26 mouse cellular contexts compared by ENCODE assay signal in the genomic region with DNA sequence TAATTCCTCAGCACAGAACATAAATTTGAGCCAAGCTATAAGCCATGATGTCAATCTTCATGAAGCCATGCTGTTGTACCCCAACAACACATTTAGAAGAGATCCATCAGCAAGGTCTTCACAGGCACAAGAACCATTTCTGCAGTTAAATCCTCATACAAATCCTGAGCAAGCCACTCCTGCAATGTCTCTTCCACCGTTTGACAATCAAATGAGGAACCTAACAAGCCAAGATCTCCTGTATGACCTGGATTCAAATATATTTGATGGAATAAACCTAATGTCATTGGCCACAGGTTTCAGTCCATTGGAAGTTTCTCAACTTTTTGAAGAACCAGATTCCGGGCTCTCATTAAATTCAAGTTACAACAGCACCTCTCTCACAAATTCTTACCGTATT. TPM values are rescaled to one million over a fixed set of nuclear protein-coding genes. Genes with fewer than 3 reads are reported as not detected.
DNase-seq lines count a peak whose midpoint lies in the region; ATAC-seq and TF ChIP-seq lines count a peak whose summit lies in the region.
"Had no signal": no experiment of that assay in that cellular context is flagged by ENCODE, and none has a peak within 500 bp of the region (broad histone marks: within the 10 kb centered on the region; RNA-seq: fewer than 3 reads in every experiment).

No protein-coding gene starts in this region.

- intact Hi-C loops in heart, adult 2 months (cut with DNase I), result no loop called here

- H3K79me2 ChIP-seq in heart, adult 2 months (replicated peaks; ENCODE audit: control insufficient read depth, insufficient read depth, low read length), result no peaks in the 10 kb centered on the region
- peaks cover 4% of the 10 kb centered on the region for H3K79me2 ChIP-seq in myocyte (ENCODE audit: control insufficient read depth, insufficient read depth)

- no peak overlapping the region for H3K4me2 ChIP-seq in heart, embryonic 11.5 days
- no peak overlapping the region for H3K4me2 ChIP-seq in myocyte (ENCODE audit: low read depth)
- H3K4me2 ChIP-seq in intestine, embryonic 16.5 days (ENCODE audit: low read depth, low read length), result no peak overlapping the region
- H3K4me2 ChIP-seq: embryonic facial prominence, embryonic 15.5 days; forebrain, embryonic 12.5 days; heart, embryonic 15.5 days; hindbrain, embryonic 13.5 days; intestine, embryonic 15.5 days had no signal

- H3K4me1 ChIP-seq in heart, adult 2 months (ENCODE audit: control insufficient read depth, insufficient read depth, low read length), result no peaks in the 10 kb centered on the region
- H3K4me1 ChIP-seq in heart, embryonic 11.5 days (ENCODE audit: control insufficient read depth, insufficient read depth, low read length), result no peaks in the 10 kb centered on the region
- no peaks in the 10 kb centered on the region for H3K4me1 ChIP-seq in embryonic fibroblast, embryonic 13.5 days (ENCODE audit: control insufficient read depth, insufficient read depth, low read length)
- H3K4me1 ChIP-seq in intestine, embryonic 16.5 days (ENCODE audit: control insufficient read depth, insufficient read depth, low read length), result no peaks in the 10 kb centered on the region
- H3K4me1 ChIP-seq: embryonic facial prominence, embryonic 15.5 days; forebrain, embryonic 12.5 days; heart, embryonic 15.5 days; intestine, embryonic 15.5 days had no signal

- ATAC-seq in heart, embryonic 11.5 days (replicated peaks; ENCODE audit: insufficient number of reproducible peaks, low FRiP score, low TSS enrichment), result no peak
- ATAC-seq in intestine, embryonic 16.5 days, result no peak
- ATAC-seq: CD4-positive, CD25-positive, alpha-beta regulatory T cell, adult 4 months; forebrain, embryonic 16.5 days; hindbrain, postnatal 0 days; intestine, embryonic 15.5 days; Patski had no signal

- no peaks in the 10 kb centered on the region for H3K27me3 ChIP-seq in heart, adult 2 months (ENCODE audit: control insufficient read depth, insufficient read depth, low read length)
- H3K27me3 ChIP-seq in heart, embryonic 11.5 days (ENCODE audit: control insufficient read depth, insufficient read depth, low read length), result no peaks in the 10 kb centered on the region
- H3K27me3 ChIP-seq in myocyte (ENCODE audit: control insufficient read depth, insufficient read depth, insufficient read length), result no peaks in the 10 kb centered on the region
- H3K27me3 ChIP-seq in intestine, embryonic 16.5 days (replicated peaks; ENCODE audit: control insufficient read depth, insufficient read depth, low read length), result no peaks in the 10 kb centered on the region
- H3K27me3 ChIP-seq: embryonic facial prominence, embryonic 15.5 days; forebrain, embryonic 12.5 days; heart, embryonic 15.5 days; hindbrain, embryonic 13.5 days; intestine, embryonic 15.5 days; Patski had no signal

- H3ac ChIP-seq in myocyte (ENCODE audit: control insufficient read depth, insufficient read length), result no peak overlapping the region

- H3K9me3 ChIP-seq in heart, embryonic 11.5 days (replicated peaks; ENCODE audit: control insufficient read depth, low read length), result no peaks in the 10 kb centered on the region
- H3K9me3 ChIP-seq in intestine, embryonic 16.5 days (ENCODE audit: control insufficient read depth, low read length), result no peaks in the 10 kb centered on the region
- H3K9me3 ChIP-seq: embryonic facial prominence, embryonic 15.5 days; forebrain, embryonic 12.5 days; G1E; heart, embryonic 10.5 days; heart, embryonic 15.5 days; hindbrain, embryonic 13.5 days; intestine, embryonic 15.5 days had no signal

- peaks cover 28% of the 10 kb centered on the region for H3K36me3 ChIP-seq in heart, adult 2 months (ENCODE audit: control insufficient read depth, insufficient read depth, low read length)
- peaks cover 17% of the 10 kb centered on the region for H3K36me3 ChIP-seq in heart, embryonic 11.5 days (ENCODE audit: control insufficient read depth, insufficient read depth, low read length)
- H3K36me3 ChIP-seq in myocyte (ENCODE audit: control insufficient read depth, insufficient read depth), result peaks cover 38% of the 10 kb centered on the region
- peaks cover 13% of the 10 kb centered on the region; the same call in 1 of the 2 replicates for H3K36me3 ChIP-seq in intestine, embryonic 16.5 days (ENCODE audit: control insufficient read depth, insufficient read depth, low read length)

- H3K27ac ChIP-seq in heart, adult 2 months, result no peak overlapping the region
- H3K27ac ChIP-seq in heart, embryonic 11.5 days (ENCODE audit: low read depth, low read length), result no peak overlapping the region
- H3K27ac ChIP-seq in embryonic fibroblast, embryonic 13.5 days (ENCODE audit: insufficient read depth, low read length), result no peak overlapping the region
- no peak overlapping the region for H3K27ac ChIP-seq in intestine, embryonic 16.5 days (ENCODE audit: low read length)
- H3K27ac ChIP-seq: embryonic facial prominence, embryonic 15.5 days; forebrain, embryonic 12.5 days; heart, embryonic 10.5 days; heart, embryonic 15.5 days; hindbrain, postnatal 0 days; intestine, embryonic 15.5 days had no signal

- WGBS in heart, adult 2 months, result 69% methylated on average over 3 of the region's 3 CpGs
- 76% methylated on average over 3 of the region's 3 CpGs for WGBS in heart, embryonic 11.5 days (ENCODE audit: insufficient replicate concordance)
- WGBS in intestine, embryonic 16.5 days, result 70% methylated on average over 3 of the region's 3 CpGs

- H3K9ac ChIP-seq in heart, adult 2 months (ENCODE audit: low read depth, low read length), result no peak overlapping the region
- no peak overlapping the region for H3K9ac ChIP-seq in heart, embryonic 11.5 days (ENCODE audit: low read depth, low read length)
- H3K9ac ChIP-seq in intestine, embryonic 16.5 days (ENCODE audit: low read depth, low read length), result no peak overlapping the region
- H3K9ac ChIP-seq: embryonic facial prominence, embryonic 15.5 days; forebrain, embryonic 12.5 days; heart, embryonic 15.5 days; hindbrain, embryonic 13.5 days; intestine, embryonic 15.5 days had no signal

- no peak overlapping the region for H3K4me3 ChIP-seq in heart, adult 2 months
- H3K4me3 ChIP-seq in heart, embryonic 11.5 days (ENCODE audit: low read depth, low read length), result no peak overlapping the region
- no peak overlapping the region for H3K4me3 ChIP-seq in embryonic fibroblast, embryonic 13.5 days (ENCODE audit: insufficient read depth, low read length)
- H3K4me3 ChIP-seq in myocyte, result no peak overlapping the region
- H3K4me3 ChIP-seq in intestine, embryonic 16.5 days (ENCODE audit: low read length), result no peak overlapping the region
- H3K4me3 ChIP-seq: embryonic facial prominence, embryonic 15.5 days; forebrain, embryonic 12.5 days; heart, embryonic 10.5 days; heart, embryonic 15.5 days; hindbrain, embryonic 13.5 days; intestine, embryonic 15.5 days had no signal

- no peak for TF ChIP-seq EP300 in heart, adult 2 months (IDR thresholded peaks at IDR 0.05; ENCODE audit: insufficient read depth, low read depth, low read length)

- no peak for DNase-seq in heart, adult 2 months
- DNase-seq in A20 (ENCODE audit: low read depth, low spot score), result peak; percentile 38
- no peak for DNase-seq in cerebellum, postnatal 36 days
- DNase-seq in lung, postnatal 14 days, result no peak
- DNase-seq: adrenal gland, adult 2 months; adrenal gland, postnatal 25 days; cerebellum, adult 18-20 months; cerebellum, adult 9-11 months; embryo, embryonic 11 days; gastrocnemius, postnatal 14 days; heart, postnatal 14 days had no signal

- TF ChIP-seq CTCF in heart, adult 2 months (IDR thresholded peaks at IDR 0.05), result no peak
- no peak for TF ChIP-seq CTCF in embryonic fibroblast, embryonic 13.5 days (IDR thresholded peaks at IDR 0.05; ENCODE audit: borderline replicate concordance, insufficient read depth, low read length)

- TF ChIP-seq POLR2A in heart, adult 2 months (IDR thresholded peaks at IDR 0.05; ENCODE audit: insufficient read depth, low read depth, low read length), result 0 out of 2 replicates have a peak, but pooled peaks have one; percentile 38
- TF ChIP-seq POLR2A in embryonic fibroblast, embryonic 13.5 days (IDR thresholded peaks at IDR 0.05; ENCODE audit: low read depth, low read length), result peak; percentile 12; the same call in 1 of the 2 replicates
- no peak for TF ChIP-seq POLR2A in myocyte (IDR thresholded peaks at IDR 0.05; ENCODE audit: insufficient read length, low read depth)

TF ChIP-seq in myocyte, 11 proteins besides CTCF, POLR2A, EP300 and RAD21:
- TF ChIP-seq REST (IDR thresholded peaks at IDR 0.05; ENCODE audit: insufficient read depth, insufficient read length) (no peak), CEBPB (IDR thresholded peaks at IDR 0.05; ENCODE audit: insufficient read depth, poor library complexity, severe bottlenecking) (no peak), E2F4 (IDR thresholded peaks at IDR 0.05; ENCODE audit: insufficient read depth) (no peak), POLR2AphosphoS2 (IDR thresholded peaks at IDR 0.05; ENCODE audit: insufficient read length, low read depth) (peak; percentile 29), MYOG (IDR thresholded peaks at IDR 0.05; ENCODE audit: control insufficient read depth in 1 of 3, insufficient read depth in 1 of 3, insufficient read length in 2 of 3, low read depth in 2 of 3) (no peak)

RNA-seq across cellular contexts. Expression of gene Hnrnpa2b1, which starts 12.4 kb away (rescaled TPM):
- 100 to 1,000 TPM; 384 to 411 TPM for total RNA-seq in heart, adult 2 months (2021)
- polyA plus RNA-seq in heart, adult 2 months (2012; rRNA removed), result 91.2 and 166 TPM in 2 replicates
- 856 and 1,080 TPM in 2 replicates for polyA plus RNA-seq in heart, embryonic 11.5 days (2014; fragmentation: Nextera tagmentation; extraction: Ambion mirVana)
- polyA plus RNA-seq in embryonic fibroblast, embryonic 13.5 days (2011; ENCODE audit: insufficient read length, low read depth, missing spikeins), result 838 and 1,144 TPM in 2 replicates
- 275 TPM for polyA plus RNA-seq in myocyte (2012; fragmentation: generic; extraction: Trizol)
- polyA plus RNA-seq in intestine, embryonic 16.5 days (2015; fragmentation: Nextera tagmentation; extraction: Ambion mirVana), result 1,302 and 1,450 TPM in 2 replicates

RNA-seq across cellular contexts. Expression of gene Cbx3, which starts 12.9 kb away (rescaled TPM):
- 10 to 100 TPM; 58.7 to 63.9 TPM for total RNA-seq in heart, adult 2 months (2021)
- polyA plus RNA-seq in heart, adult 2 months (2012; rRNA removed), result 7.6 and 15.7 TPM in 2 replicates
- 396 and 399 TPM in 2 replicates for polyA plus RNA-seq in heart, embryonic 11.5 days (2014; fragmentation: Nextera tagmentation; extraction: Ambion mirVana)
- polyA plus RNA-seq in embryonic fibroblast, embryonic 13.5 days (2011; ENCODE audit: insufficient read length, low read depth, missing spikeins), result 162 and 261 TPM in 2 replicates
- 35.6 TPM for polyA plus RNA-seq in myocyte (2012; fragmentation: generic; extraction: Trizol)
- 266 and 290 TPM in 2 replicates for polyA plus RNA-seq in intestine, embryonic 16.5 days (2015; fragmentation: Nextera tagmentation; extraction: Ambion mirVana)

RNA-seq across cellular contexts. Expression of gene Nfe2l3, which starts 24.8 kb away (rescaled TPM):
- under 1 TPM; 0.16 to 0.18 TPM for total RNA-seq in heart, adult 2 months (2021)
- 0.20 TPM in 2 replicates for polyA plus RNA-seq in heart, adult 2 months (2012; rRNA removed)
- 3.4 and 4.7 TPM in 2 replicates for polyA plus RNA-seq in heart, embryonic 11.5 days (2014; fragmentation: Nextera tagmentation; extraction: Ambion mirVana)
- polyA plus RNA-seq in embryonic fibroblast, embryonic 13.5 days (2011; ENCODE audit: insufficient read length, low read depth, missing spikeins), result 0.19 and 0.45 TPM in 2 replicates
- polyA plus RNA-seq in myocyte (2012; fragmentation: generic; extraction: Trizol), result 0.06 TPM
- polyA plus RNA-seq in intestine, embryonic 16.5 days (2015; fragmentation: Nextera tagmentation; extraction: Ambion mirVana), result 0.95 and 1.2 TPM in 2 replicates
- total RNA-seq: adrenal gland, postnatal 25 days had no signal
- polyA plus RNA-seq: G1E had no signal
